Mouse (Mus musculus) ES-E14 (cell line): Measurements from ENCODE around the gene Iqcd.

Source experiments
- HCFC1 ChIP-seq: IDR thresholded peaks from 2 replicates; pipeline ENCODE4 v1.6.1; 2012; ENCODE audit warnings: low read length, inconsistent platforms, borderline replicate concordance; ENCODE audit not compliant: insufficient read depth
- MAFK ChIP-seq: IDR thresholded peaks from 2 replicates; pipeline ENCODE4 v1.6.1; 2014; ENCODE audit warnings: mild to moderate bottlenecking, low read depth, low read length, inconsistent platforms; ENCODE audit not compliant: insufficient read depth
- ZNF384 ChIP-seq: IDR thresholded peaks from 2 replicates; pipeline ENCODE4 v1.6.1; 2012; ENCODE audit warnings: low read depth, low read length, inconsistent platforms

- TF ChIP-seq HCFC1 (no peak), MAFK (no peak), ZNF384 (no peak)
Observed at GRCm38 (mm10) chr5:120555871-120556270, 32.9 kb upstream of the Iqcd start.
